Comparison of ENCODE assay signal across 13 mouse cellular contexts in genomic region chr11:100985607-100986006, GRCm38 (mm10). TPM values are rescaled to one million over a fixed set of nuclear protein-coding genes. Genes with fewer than 3 reads are reported as not detected.
A peak's percentile ranks its signal among the peaks of the same experiment; 100 is the strongest.
DNase-seq lines count a peak whose midpoint lies in the region; ATAC-seq and TF ChIP-seq lines count a peak whose summit lies in the region.
"Had no signal": no experiment of that assay in that cellular context is flagged by ENCODE, and none has a peak within 500 bp of the region (broad histone marks: within the 10 kb centered on the region; RNA-seq: fewer than 3 reads in every experiment).

No protein-coding gene starts in this region.

- no peak for DNase-seq in forebrain, postnatal 0 days
- no peak for DNase-seq in liver, postnatal 0 days
- DNase-seq in liver, embryonic 11.5 days (ENCODE audit: low spot score) = no peak
- peak; percentile 59 for DNase-seq in R1 (ENCODE audit: low read depth, low spot score)
- peak; percentile 62 for DNase-seq in splenic B cell, adult 2 months (ENCODE audit: low read depth, low spot score)
- DNase-seq in c-Kit-positive CD71-positive TER-119-positive erythroid progenitor cells, embryonic 14.5 days (ENCODE audit: low spot score) = no peak
- DNase-seq: cerebellum, adult 9-10 months; heart, postnatal 4 days; right cerebral cortex, postnatal 25 days had no signal

- no peak overlapping the region for H3K9ac ChIP-seq in forebrain, postnatal 0 days
- H3K9ac ChIP-seq in forebrain, embryonic 13.5 days = no peak overlapping the region
- H3K9ac ChIP-seq in liver, postnatal 0 days (replicated peaks) = no peak overlapping the region
- H3K9ac ChIP-seq in liver, embryonic 11.5 days (ENCODE audit: low read depth, low read length) = no peak overlapping the region
- H3K9ac ChIP-seq: limb, embryonic 15.5 days had no signal

- no peaks in the 10 kb centered on the region for H3K36me3 ChIP-seq in forebrain, postnatal 0 days (ENCODE audit: insufficient read depth)
- H3K36me3 ChIP-seq in forebrain, embryonic 13.5 days (ENCODE audit: poor library complexity, severe bottlenecking) = no peaks in the 10 kb centered on the region
- no peaks in the 10 kb centered on the region for H3K36me3 ChIP-seq in liver, postnatal 0 days (replicated peaks; ENCODE audit: insufficient read depth, low read length)
- H3K36me3 ChIP-seq in liver, embryonic 11.5 days (ENCODE audit: control insufficient read depth, insufficient read depth, low read length) = no peaks in the 10 kb centered on the region
- H3K36me3 ChIP-seq in splenic B cell, adult 2 months (ENCODE audit: control insufficient read depth, insufficient read depth, low read length, poor library complexity, severe bottlenecking) = no peaks in the 10 kb centered on the region
- H3K36me3 ChIP-seq: limb, embryonic 15.5 days had no signal

- no peak overlapping the region for H3K4me3 ChIP-seq in forebrain, postnatal 0 days (ENCODE audit: low read depth, low read length)
- no peak overlapping the region for H3K4me3 ChIP-seq in forebrain, embryonic 13.5 days
- no peak overlapping the region for H3K4me3 ChIP-seq in liver, postnatal 0 days (ENCODE audit: low read depth, low read length)
- H3K4me3 ChIP-seq in liver, embryonic 11.5 days (ENCODE audit: low read depth, low read length) = no peak overlapping the region
- H3K4me3 ChIP-seq: limb, embryonic 15.5 days; megakaryocyte, embryonic 14.5 days had no signal

- no peak for TF ChIP-seq EP300 in liver, postnatal 0 days (IDR thresholded peaks at IDR 0.05; ENCODE audit: low read depth)

- no peak overlapping the region for H3K27ac ChIP-seq in forebrain, postnatal 0 days (ENCODE audit: low read depth, low read length)
- no peak overlapping the region for H3K27ac ChIP-seq in forebrain, embryonic 13.5 days
- H3K27ac ChIP-seq in liver, postnatal 0 days (ENCODE audit: low read depth) = no peak overlapping the region
- H3K27ac ChIP-seq in liver, embryonic 11.5 days (ENCODE audit: low read depth, low read length) = no peak overlapping the region
- H3K27ac ChIP-seq: limb, embryonic 15.5 days had no signal

- H3K9me3 ChIP-seq in forebrain, postnatal 0 days (ENCODE audit: low read length) = no peaks in the 10 kb centered on the region
- H3K9me3 ChIP-seq in forebrain, embryonic 13.5 days (replicated peaks) = no peaks in the 10 kb centered on the region
- no peaks in the 10 kb centered on the region for H3K9me3 ChIP-seq in liver, postnatal 0 days (ENCODE audit: low read length)
- H3K9me3 ChIP-seq in liver, embryonic 11.5 days (ENCODE audit: control insufficient read depth, low read length) = no peaks in the 10 kb centered on the region
- H3K9me3 ChIP-seq: limb, embryonic 15.5 days had no signal

- TF ChIP-seq CTCF in forebrain, postnatal 0 days (IDR thresholded peaks at IDR 0.05; ENCODE audit: low read depth) = peak; percentile 16; the same call in 1 of the 2 replicates
- TF ChIP-seq CTCF in liver, postnatal 0 days (IDR thresholded peaks at IDR 0.05; ENCODE audit: low read depth) = peak; percentile 56

- no peak overlapping the region for H3K4me2 ChIP-seq in forebrain, postnatal 0 days (ENCODE audit: low read depth)
- H3K4me2 ChIP-seq in forebrain, embryonic 13.5 days = no peak overlapping the region
- H3K4me2 ChIP-seq in liver, postnatal 0 days (ENCODE audit: low read depth, low read length) = no peak overlapping the region
- H3K4me2 ChIP-seq in liver, embryonic 11.5 days = no peak overlapping the region
- H3K4me2 ChIP-seq: limb, embryonic 15.5 days had no signal

- 0 out of 2 replicates have a peak, but pooled peaks cover 4% of the 10 kb centered on the region for H3K27me3 ChIP-seq in forebrain, postnatal 0 days (ENCODE audit: insufficient read depth, low read length)
- H3K27me3 ChIP-seq in forebrain, embryonic 13.5 days = peaks cover 28% of the 10 kb centered on the region
- no peaks in the 10 kb centered on the region for H3K27me3 ChIP-seq in liver, postnatal 0 days (ENCODE audit: insufficient read depth, low read length)
- peaks cover 3% of the 10 kb centered on the region for H3K27me3 ChIP-seq in liver, embryonic 11.5 days (replicated peaks; ENCODE audit: control insufficient read depth, insufficient read depth, low read length)
- H3K27me3 ChIP-seq in splenic B cell, adult 2 months (ENCODE audit: control insufficient read depth, insufficient read depth, low read length, poor library complexity, severe bottlenecking) = no peaks in the 10 kb centered on the region
- H3K27me3 ChIP-seq: megakaryocyte, embryonic 14.5 days had no signal

- WGBS in forebrain, postnatal 0 days = 55% methylated on average over 3 of the region's 3 CpGs
- WGBS in forebrain, embryonic 13.5 days = 55% methylated on average over 3 of the region's 3 CpGs
- whole genome bisulfite sequencing in liver, postnatal 0 days (ENCODE audit: insufficient replicate concordance) = 65% methylated on average over 3 of the region's 3 CpGs
- 52% methylated on average over 3 of the region's 3 CpGs for WGBS in liver, embryonic 11.5 days

- H3K4me1 ChIP-seq in forebrain, postnatal 0 days (ENCODE audit: insufficient read depth) = no peaks in the 10 kb centered on the region
- H3K4me1 ChIP-seq in forebrain, embryonic 13.5 days = peaks cover 7% of the 10 kb centered on the region; the same call in 1 of the 2 replicates
- H3K4me1 ChIP-seq in liver, postnatal 0 days (ENCODE audit: insufficient read depth) = peaks cover 3% of the 10 kb centered on the region
- H3K4me1 ChIP-seq in liver, embryonic 11.5 days (replicated peaks; ENCODE audit: control insufficient read depth, insufficient read depth, low read length) = no peaks in the 10 kb centered on the region

- no peak for ATAC-seq in forebrain, postnatal 0 days
- ATAC-seq in forebrain, embryonic 13.5 days = no peak
- ATAC-seq in liver, postnatal 0 days = no peak
- no peak for ATAC-seq in liver, embryonic 11.5 days (replicated peaks; ENCODE audit: low FRiP score)
- no peak for ATAC-seq in erythroid progenitor cell, adult 5-6 weeks (replicated peaks; ENCODE audit: low FRiP score, poor library complexity, severe bottlenecking)

RNA-seq across cellular contexts. Expression of gene Cavin1, which starts 14.9 kb away (rescaled TPM):
- total RNA-seq in forebrain, postnatal 0 days (2014; rRNA removed) = 14.8 and 22.7 TPM in 2 replicates
- 36.7 and 38.3 TPM in 2 replicates for polyA plus RNA-seq in forebrain, postnatal 0 days (2015; fragmentation: Nextera tagmentation; extraction: Ambion mirVana)
- 19.5 and 23.4 TPM in 2 replicates for polyA plus RNA-seq in forebrain, embryonic 13.5 days (2015; fragmentation: Nextera tagmentation; extraction: Ambion mirVana)
- 27.5 and 28.5 TPM in 2 replicates for polyA plus RNA-seq in liver, postnatal 0 days (2015; fragmentation: Nextera tagmentation; extraction: Ambion mirVana)
- 22.6 and 23.3 TPM in 2 replicates for polyA plus RNA-seq in liver, embryonic 11.5 days (2014; fragmentation: Nextera tagmentation; extraction: Ambion mirVana)
- total RNA-seq in erythroid progenitor cell, adult 5-6 weeks (2015; ENCODE audit: low replicate concordance) = not detected in 2 replicates
- total RNA-seq in erythroid progenitor cell, adult 5-6 weeks (2017; ENCODE audit: low replicate concordance) = not detected in 2 replicates

RNA-seq across cellular contexts. Expression of gene Atp6v0a1, which starts 23.6 kb away (rescaled TPM):
- 132 and 179 TPM in 2 replicates for total RNA-seq in forebrain, postnatal 0 days (2014; rRNA removed)
- polyA plus RNA-seq in forebrain, postnatal 0 days (2015; fragmentation: Nextera tagmentation; extraction: Ambion mirVana) = 121 and 162 TPM in 2 replicates
- 52.9 and 56.3 TPM in 2 replicates for polyA plus RNA-seq in forebrain, embryonic 13.5 days (2015; fragmentation: Nextera tagmentation; extraction: Ambion mirVana)
- 25.0 and 29.4 TPM in 2 replicates for polyA plus RNA-seq in liver, postnatal 0 days (2015; fragmentation: Nextera tagmentation; extraction: Ambion mirVana)
- polyA plus RNA-seq in liver, embryonic 11.5 days (2014; fragmentation: Nextera tagmentation; extraction: Ambion mirVana) = 55.4 and 60.0 TPM in 2 replicates
- total RNA-seq in erythroid progenitor cell, adult 5-6 weeks (2015; ENCODE audit: low replicate concordance) = 316 and 341 TPM in 2 replicates
- total RNA-seq in erythroid progenitor cell, adult 5-6 weeks (2017; ENCODE audit: low replicate concordance) = 355 and 494 TPM in 2 replicates

RNA-seq across cellular contexts. Expression of gene Stat3, which starts 46.3 kb away (rescaled TPM):
- total RNA-seq in forebrain, postnatal 0 days (2014; rRNA removed) = 29.4 and 42.5 TPM in 2 replicates
- 20.5 and 31.2 TPM in 2 replicates for polyA plus RNA-seq in forebrain, postnatal 0 days (2015; fragmentation: Nextera tagmentation; extraction: Ambion mirVana)
- 24.6 and 29.1 TPM in 2 replicates for polyA plus RNA-seq in forebrain, embryonic 13.5 days (2015; fragmentation: Nextera tagmentation; extraction: Ambion mirVana)
- 44.9 and 53.7 TPM in 2 replicates for polyA plus RNA-seq in liver, postnatal 0 days (2015; fragmentation: Nextera tagmentation; extraction: Ambion mirVana)
- 52.9 and 57.3 TPM in 2 replicates for polyA plus RNA-seq in liver, embryonic 11.5 days (2014; fragmentation: Nextera tagmentation; extraction: Ambion mirVana)
- total RNA-seq in erythroid progenitor cell, adult 5-6 weeks (2015; ENCODE audit: low replicate concordance) = 31.0 and 31.4 TPM in 2 replicates
- 26.2 and 26.6 TPM in 2 replicates for total RNA-seq in erythroid progenitor cell, adult 5-6 weeks (2017; ENCODE audit: low replicate concordance)

Comparison
In these comparisons a context has a peak if more than half of its experiments do, and no peak if none do; other contexts are left out.
1. DNase-seq: peak in R1 (single experiment) and splenic B cell, adult 2 months (single experiment); none in forebrain, postnatal 0 days (single experiment), liver, postnatal 0 days (single experiment), liver, embryonic 11.5 days (single experiment) and c-Kit-positive CD71-positive TER-119-positive erythroid progenitor cells, embryonic 14.5 days (single experiment).